Mouse (Mus musculus) urinary bladder, adult 18-20 months (tissue): Measurements from ENCODE around the gene Stk4.

Experiments
- DNase-seq, 2 experiments: peaks; one replicate each; pipeline ENCODE4 v3.0.0; 2022; ENCODE audit warnings: low spot score in 2 of 2, mixed read lengths in 2 of 2

Stk4 gene

DNA sequence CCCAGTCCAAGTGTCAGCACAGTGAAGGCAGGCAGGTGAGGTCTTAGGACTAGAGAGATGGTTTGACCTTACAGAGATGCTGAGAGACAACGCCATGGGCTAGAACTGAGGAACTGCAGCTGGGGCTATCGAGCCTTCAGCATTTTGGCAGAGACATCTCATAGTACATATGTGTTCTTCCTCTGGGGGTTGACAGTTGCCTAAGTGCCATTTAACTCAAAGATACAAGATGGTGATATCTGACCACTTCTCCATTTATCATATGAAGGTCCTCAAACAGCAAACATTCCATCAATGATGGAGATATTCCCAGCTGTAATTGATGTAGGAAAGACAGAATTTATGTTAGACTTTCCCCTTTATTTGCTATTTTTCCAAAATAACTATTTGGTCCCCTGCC, 57.2 kb downstream of the Stk4 start:
- DNase-seq: no peak

DNA sequence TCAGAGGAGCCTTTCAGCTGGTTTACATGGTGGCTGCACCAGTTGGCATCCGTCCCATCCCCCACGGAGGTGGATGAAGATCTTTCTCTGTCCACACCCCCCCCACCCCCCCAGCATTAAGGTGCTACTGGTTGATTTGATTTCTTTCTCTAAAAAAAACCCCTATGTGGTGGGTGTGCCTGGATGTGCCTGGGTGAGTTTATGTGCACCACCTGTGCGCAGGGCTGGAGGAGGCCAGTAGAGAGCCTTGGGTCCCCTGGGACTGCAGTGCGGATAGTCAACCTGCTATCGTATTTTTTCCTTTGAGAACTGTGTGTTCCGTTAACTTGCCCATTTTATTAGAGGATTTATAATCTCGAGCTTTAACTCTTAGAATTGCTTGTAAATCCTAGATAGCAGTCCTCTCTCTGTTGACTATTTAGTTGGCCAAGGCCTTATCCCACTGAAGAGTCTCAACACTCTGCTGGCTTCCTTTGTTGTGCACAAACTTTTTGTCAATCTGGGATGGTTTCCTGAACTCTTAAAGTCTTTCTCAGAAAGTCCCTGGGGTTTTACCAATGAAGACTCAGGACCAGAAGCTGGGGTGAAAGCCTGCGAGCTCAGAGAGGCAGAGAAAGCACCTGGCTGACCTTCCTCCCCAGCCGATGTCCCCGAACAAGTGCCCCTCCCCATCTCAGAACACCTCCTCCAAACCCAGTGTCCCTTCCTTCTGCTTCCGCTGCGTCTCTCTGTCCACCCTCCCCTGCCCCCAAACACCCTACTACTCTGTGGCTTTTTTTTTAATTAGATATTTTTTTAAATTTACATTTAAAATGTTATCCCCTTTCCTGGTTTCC, 58.7 kb downstream of the Stk4 start:
- DNase-seq: no peak

- DNase-seq: no peak
Observed at GRCm38 (mm10) chr2:164131586-164131985, 61.5 kb downstream of the Stk4 start.

GRCm38 (mm10) chr2:164134563-164134962, 64.4 kb downstream of the Stk4 start:
- DNase-seq: no peak

- no peak for DNase-seq
Observed at GRCm38 (mm10) chr2:164135367-164135766, 65.2 kb downstream of the Stk4 start.

- no peak for DNase-seq
Observed at GRCm38 (mm10) chr2:164136393-164136792, 66.3 kb downstream of the Stk4 start.

GRCm38 (mm10) chr2:164137754-164138153, 67.6 kb downstream of the Stk4 start:
- DNase-seq: no peak

- DNase-seq: no peak
Observed at GRCm38 (mm10) chr2:164142021-164142420, 71.9 kb downstream of the Stk4 start.

DNA sequence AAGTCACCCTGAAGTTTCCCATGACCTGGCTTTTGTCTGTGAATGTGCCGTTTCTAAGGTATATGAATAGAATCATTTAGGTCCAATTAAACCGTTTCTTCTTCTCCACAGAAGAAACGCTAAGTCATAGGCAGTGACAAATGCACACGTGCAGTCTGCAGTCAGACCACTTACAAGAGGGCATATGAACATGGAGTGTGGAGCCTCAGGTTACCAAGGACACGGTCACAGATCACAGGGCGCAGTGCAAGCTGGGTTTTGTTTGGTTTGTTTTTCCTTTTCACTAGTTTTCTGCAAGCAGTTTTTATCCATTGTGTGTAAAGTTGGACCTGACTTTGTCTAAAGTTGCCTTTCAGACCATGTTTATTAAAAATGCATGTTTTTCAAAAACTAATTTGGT, 73.9 kb downstream of the Stk4 start:
- DNase-seq: no peak

DNA sequence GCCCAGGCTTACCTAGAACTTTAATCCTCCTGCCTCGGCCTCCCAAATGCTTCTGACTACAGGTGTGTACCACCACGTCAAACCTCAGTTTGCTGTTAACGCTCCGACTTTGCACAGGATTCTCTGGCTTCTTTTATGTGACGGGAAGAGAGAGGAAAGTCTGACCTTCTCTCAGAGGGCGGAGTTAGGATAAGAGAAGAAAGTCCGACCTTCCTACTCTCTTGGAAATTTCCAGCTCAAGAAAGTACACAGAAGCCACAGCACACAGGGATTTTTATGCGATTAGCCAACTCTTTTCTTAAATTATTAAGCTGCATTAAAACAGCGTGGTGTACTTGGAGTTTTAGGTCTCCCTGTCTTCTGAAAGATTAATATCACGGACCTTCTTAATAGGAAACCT, 74.4 kb downstream of the Stk4 start:
- no peak for DNase-seq

- DNase-seq: no peak
Observed at GRCm38 (mm10) chr2:164146556-164146955, 76.4 kb downstream of the Stk4 start.

DNA sequence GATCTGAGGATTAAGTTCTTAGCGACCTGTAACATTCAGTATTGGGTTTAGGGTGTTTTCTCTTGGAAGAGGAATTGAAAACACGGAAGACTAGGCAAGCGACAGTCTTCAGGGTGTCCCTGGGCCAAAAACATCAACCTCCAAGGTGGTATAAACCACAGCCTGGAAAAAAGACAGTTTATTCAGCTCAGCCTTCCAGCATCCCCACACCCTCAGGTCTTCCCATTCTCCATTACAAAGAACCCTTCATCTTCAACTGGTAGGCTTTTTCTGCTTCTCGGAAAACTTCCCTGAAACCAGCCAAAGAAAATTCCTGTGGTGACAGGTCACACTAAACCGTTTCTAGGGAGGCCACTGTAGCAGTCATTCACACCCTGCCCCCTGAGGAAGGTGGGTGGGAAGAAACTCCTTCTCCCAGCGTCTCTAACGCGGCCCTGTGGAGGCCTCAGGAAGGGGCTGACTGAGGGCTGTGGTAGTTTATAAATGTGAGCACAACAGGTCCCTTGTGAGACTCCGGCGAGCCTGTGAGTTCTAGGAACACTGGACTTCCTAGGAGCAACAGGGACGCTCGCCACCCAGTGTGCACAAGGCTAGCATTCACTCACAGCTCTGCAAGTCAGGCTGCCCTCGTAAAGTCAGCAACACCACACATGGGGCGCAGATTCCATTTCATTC, 80.1 kb downstream of the Stk4 start:
- DNase-seq: no peak

DNA sequence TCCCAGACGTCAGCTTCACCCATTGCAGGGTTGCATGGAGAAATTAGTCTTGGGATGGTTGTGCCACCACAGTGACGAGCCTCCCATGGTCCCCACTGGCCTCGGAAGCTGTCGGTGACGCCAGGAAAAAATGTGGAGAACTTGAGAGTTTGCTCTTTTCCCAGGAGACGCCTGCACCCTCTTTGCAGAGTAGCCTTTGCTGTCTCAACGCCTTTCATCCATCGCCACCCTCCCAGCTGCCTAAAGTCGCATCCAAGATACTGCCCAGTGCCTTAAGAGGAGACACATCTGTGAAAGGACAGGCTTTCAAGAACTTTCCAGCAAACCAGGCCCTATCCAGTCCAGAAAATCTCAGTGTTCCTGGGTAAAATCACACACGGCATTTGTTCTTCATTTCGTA, 82.2 kb downstream of the Stk4 start:
- no peak for DNase-seq

GRCm38 (mm10) chr2:164154007-164154406, 83.9 kb downstream of the Stk4 start:
- no peak for DNase-seq

DNA sequence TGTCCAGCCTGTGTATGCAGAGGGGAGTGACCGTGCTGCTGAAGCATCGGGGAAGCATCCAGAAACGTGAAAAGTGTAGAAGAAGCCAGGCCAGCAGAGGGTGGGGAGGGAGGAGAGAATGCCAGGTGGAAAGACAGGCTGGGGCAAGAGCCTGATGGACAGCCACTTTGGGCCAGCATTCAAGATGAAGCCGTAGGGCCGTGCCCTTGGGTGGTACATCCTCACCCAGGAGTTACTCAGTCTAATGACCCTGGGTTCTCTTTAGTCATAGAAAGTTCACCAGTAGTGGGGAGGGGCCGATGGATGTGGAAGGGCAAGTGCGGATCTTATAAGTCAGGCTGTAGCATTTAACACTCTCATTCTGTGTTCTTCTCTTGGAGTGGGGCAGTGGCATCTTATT, 86.0 kb downstream of the Stk4 start:
- DNase-seq: no peak

GRCm38 (mm10) chr2:164158838-164159237, 88.7 kb downstream of the Stk4 start:
- DNase-seq: no peak

DNA sequence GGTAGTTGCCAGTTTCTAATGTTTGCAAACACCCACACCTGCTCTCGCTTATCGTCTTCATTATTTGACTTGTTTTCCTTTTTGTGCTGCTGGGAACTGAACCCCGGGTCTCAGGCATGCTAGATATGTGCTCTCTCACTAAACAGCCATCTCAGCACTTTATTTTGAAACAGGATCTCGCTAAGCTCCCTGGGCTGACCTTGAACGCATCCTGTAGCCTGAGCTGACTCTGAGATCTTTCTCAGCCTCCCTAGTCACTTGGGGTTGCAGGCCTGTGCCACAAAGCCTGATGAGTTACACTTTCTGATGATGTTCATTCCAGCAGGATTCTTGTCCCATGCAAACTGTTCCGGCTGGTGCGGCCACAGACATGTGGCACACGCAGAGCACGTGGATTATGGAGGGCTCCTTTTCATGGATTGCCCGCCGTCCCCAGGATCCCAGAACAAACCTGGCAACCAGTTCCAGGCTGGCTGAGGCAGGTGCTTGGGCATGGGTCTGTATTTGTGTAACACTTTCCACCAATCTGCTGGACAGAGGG, 91.5 kb downstream of the Stk4 start:
- DNase-seq: no peak

DNA sequence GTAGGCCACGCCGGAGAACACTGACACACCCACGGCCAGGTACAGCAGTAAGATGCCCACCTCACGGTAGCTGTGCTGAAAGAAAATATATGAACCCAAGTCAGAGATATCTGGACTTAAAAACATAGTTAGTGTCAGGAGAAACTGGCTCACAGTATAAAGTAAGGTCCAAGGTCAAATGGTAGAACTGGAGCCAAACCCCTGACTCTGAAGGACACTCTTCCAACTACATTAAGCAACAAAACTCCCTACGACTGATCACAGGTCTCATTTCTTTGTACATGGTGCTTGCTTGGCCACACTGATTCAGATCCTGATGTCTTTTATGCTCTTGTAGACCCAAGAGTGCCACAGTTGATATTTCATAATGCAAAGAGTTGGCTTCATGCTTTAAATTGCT, 94.8 kb downstream of the Stk4 start:
- no peak for DNase-seq

DNA sequence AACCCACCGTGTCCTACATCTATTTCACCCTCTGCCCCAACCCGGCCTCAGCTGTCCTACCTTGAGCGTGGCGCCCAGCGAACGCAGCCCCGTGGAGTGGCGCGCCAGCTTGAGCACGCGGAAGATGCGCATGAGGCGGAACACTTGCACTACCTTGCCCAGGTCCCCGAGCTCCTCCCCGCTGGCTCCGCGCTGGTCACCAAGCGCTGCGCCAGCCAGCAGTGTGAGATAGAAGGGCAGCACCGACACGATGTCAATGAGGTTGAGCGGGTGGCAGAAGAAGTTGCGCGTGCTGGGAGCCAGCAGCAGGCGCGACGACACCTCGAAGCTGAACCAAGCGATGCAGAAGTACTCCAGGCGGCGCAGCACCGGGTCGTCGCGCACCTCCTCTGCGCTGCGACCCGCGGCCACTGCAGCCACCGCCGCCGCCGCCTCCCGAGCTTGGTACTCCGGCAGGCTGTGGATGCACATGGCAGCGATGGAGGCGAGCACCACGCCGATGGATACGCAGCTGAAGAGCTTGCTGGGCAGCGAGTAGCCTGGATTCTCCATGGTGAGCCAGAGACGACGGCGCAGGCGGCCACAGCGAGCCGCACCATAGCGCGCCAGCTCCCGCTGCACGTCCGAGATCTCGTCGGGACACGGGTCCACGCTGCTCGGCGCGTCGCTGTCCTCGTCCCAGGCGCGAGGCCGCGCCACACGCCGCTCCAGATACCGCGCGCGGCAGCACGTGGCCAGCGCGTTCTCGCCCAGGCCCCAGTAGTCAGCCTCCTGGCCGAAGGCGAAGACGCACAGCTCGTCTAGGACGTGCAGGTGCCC, 97.8 kb downstream of the Stk4 start:
- DNase-seq: no peak

GRCm38 (mm10) chr2:164168571-164168946, 98.4 kb downstream of the Stk4 start:
- no peak for DNase-seq

GRCm38 (mm10) chr2:164170326-164170725, 100.2 kb downstream of the Stk4 start:
- no peak for DNase-seq

GRCm38 (mm10) chr2:164170902-164171301, 100.8 kb downstream of the Stk4 start, which contains the start of gene Kcns1:
Gene Kcns1 (minus strand): TSS chr2:164171113.
- no peak for DNase-seq
